Mouse (Mus musculus) kidney, adult 2 months (tissue): ENCODE data around the gene Zc3h12d. TPM values are rescaled to one million over a fixed set of nuclear protein-coding genes. Genes with fewer than 3 reads are reported as not detected.

ENCODE experiments used
- DNase-seq: peaks from one replicate; pipeline ENCODE4 v3.0.0; 2021
- H3K27ac ChIP-seq: fragments of 200-500 bp; 2 replicates; pipeline ENCODE4 v1.5.1; 2012; ENCODE audit warnings: low read depth, low read length, control low read depth, inconsistent platforms; ENCODE audit not compliant: insufficient read depth
- H3K27me3 ChIP-seq: fragments of 200-500 bp; replicated peaks from 2 replicates; pipeline ENCODE4 v1.6.1; 2012; ENCODE audit warnings: mild to moderate bottlenecking, moderate library complexity, low read length, inconsistent platforms; ENCODE audit not compliant: control insufficient read depth, insufficient read depth
- H3K36me3 ChIP-seq: fragments of 200-500 bp; 2 replicates; pipeline ENCODE4 v1.6.1; 2012; ENCODE audit warnings: mild to moderate bottlenecking, moderate library complexity, low read length, inconsistent platforms; ENCODE audit not compliant: control insufficient read depth, insufficient read depth
- H3K4me1 ChIP-seq: fragments of 200-500 bp; 2 replicates; pipeline ENCODE4 v1.6.1; 2011; ENCODE audit warnings: low read length; ENCODE audit not compliant: control insufficient read depth, insufficient read depth
- H3K4me3 ChIP-seq: fragments of 200-500 bp; 2 replicates; pipeline ENCODE4 v1.5.1; 2011; ENCODE audit warnings: mild to moderate bottlenecking, low read depth, low read length, control low read depth; ENCODE audit not compliant: insufficient read depth
- CTCF ChIP-seq: fragments of 200-500 bp; conservative IDR thresholded peaks from 2 replicates; pipeline ENCODE4 v1.5.1; 2011; ENCODE audit warnings: low read depth, mild to moderate bottlenecking, control low read depth, low read length, moderate library complexity, mixed read lengths; ENCODE audit not compliant: insufficient read depth, insufficient read length
- POLR2A ChIP-seq: fragments of 200-500 bp; IDR thresholded peaks from one replicate; pipeline ENCODE4 v1.6.1; 2011; ENCODE audit warnings: low read depth, low read length, control low read depth
- WGBS: fragments of 180-500 bp; shearing (Covaris S2); methylation state at CpG from one replicate; pipeline ENCODE4 v1.1.7; 2018; 5-methylcytosine and 5-hydroxymethylcytosine counted together
- polyA plus RNA-seq: library from polyadenylated mRNA; depleted of rRNA; stranded (reverse); fragments of >200 nt; gene quantifications from 2 replicates; pipeline ENCODE4 v1.2.3, GENCODE M21; 2012

Gene Zc3h12d
- polyA plus RNA-seq, 1 experiment, result 1.8 TPM

DNA sequence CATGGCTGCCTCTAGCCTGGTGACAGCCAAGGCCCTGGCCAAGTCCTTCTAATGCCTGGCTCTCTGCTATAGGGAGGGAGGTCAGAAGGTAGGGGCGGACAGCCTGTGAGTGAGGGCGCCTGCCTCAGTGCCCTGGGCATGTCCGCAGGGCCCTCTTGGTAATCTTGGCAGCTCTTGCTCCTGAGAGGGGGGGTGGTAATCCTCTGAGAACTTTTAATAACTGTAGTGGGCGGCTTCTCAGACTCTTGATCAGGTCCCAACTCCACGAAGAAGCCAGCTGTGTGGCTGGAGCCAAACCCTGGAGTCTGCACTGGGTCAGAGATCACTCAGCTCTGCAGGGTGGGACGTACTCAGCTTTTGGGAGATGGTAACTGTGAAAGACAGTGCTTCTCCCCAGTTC lies 31.9 kb downstream of the Zc3h12d start:
- Histone ChIP-seq H3K4me1 (no peaks in the 10 kb centered on the region), H3K36me3 (no peaks in the 10 kb centered on the region), H3K27me3 (no peaks in the 10 kb centered on the region), H3K4me3 (no peak overlapping the region), H3K27ac (no peak overlapping the region)
- DNase-seq, result peak; percentile 10
- WGBS, result 69% methylated on average over 6 of the region's 6 CpGs
- TF ChIP-seq POLR2A (no peak), CTCF (no peak)

DNA sequence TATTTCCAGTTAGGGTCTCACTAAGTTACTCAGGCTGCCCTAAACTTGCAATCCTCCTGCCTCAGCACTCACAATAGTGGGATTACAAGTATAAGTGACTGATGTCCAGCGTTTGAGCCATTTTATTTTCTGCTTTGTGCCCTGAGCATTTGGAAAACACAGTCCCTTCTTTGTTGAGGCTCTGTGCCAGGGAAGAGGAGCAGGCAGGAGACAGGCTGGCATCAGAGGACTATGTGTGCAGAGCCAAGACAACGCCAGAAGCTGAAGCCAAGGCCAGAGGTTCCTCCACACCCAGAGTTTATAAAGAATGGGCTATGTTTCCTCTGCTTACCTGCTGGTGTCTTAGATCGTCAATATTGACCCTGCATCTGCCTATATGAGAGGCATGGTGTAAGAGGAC lies 32.5 kb downstream of the Zc3h12d start:
- no peaks in the 10 kb centered on the region for H3K4me1 ChIP-seq
- no peaks in the 10 kb centered on the region for H3K36me3 ChIP-seq
- no peak overlapping the region for H3K27ac ChIP-seq
- DNase-seq, result no peak
- WGBS, result 84% methylated on average over 3 of the region's 3 CpGs
- TF ChIP-seq POLR2A (no peak), CTCF (no peak)
- no peaks in the 10 kb centered on the region for H3K27me3 ChIP-seq
- H3K4me3 ChIP-seq, result no peak overlapping the region

DNA sequence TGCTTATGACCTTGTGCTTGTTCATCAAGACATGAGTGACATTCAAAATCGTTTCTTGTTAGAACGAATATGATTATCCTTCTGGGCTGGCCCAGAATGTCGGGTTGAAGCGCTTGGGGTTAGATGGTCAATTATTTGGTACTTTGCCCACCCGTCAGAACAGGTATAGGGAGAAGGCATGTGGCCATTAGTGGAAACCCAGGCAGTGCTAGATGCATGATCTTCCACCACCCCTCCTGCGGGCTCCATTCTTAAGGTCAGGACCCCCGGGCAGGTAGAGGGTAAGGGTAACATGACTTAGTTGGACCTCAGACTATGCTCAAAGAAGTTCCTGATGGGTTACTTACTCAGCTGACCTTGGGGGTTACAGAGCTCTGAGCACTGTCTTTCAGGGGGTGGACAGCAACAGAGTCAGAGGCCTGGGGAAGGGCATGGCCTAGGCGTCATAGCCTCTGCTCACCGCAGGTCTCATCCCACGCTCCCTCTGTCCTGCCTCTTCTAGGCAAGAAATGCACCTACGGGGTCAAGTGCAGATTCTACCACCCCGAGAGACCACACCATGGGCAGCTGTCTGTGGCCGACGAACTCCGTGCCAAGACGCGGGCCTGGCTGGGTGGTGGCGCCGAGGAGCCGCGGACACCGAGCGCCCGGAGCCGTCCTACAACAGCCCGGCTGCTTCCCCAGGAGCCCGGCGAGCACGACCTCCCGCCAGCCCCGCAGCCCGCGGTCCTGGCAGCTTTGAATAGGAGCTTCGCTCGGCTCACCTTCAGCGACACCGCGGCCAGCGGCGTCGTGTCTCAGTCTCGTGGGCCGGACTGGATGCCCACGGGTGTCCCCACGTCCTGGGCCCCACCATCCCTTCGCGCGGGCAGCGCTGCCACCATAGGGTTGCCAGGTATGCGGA lies 34.7 kb downstream of the Zc3h12d start:
- Histone ChIP-seq H3K4me1 (no peaks in the 10 kb centered on the region), H3K36me3 (no peaks in the 10 kb centered on the region), H3K27ac (no peak overlapping the region), H3K4me3 (no peak overlapping the region), H3K27me3 (no peaks in the 10 kb centered on the region)
- TF ChIP-seq CTCF (no peak), POLR2A (no peak)
- 24% methylated on average over 50 of the region's 50 CpGs for WGBS
- DNase-seq, result peak; percentile 26

DNA sequence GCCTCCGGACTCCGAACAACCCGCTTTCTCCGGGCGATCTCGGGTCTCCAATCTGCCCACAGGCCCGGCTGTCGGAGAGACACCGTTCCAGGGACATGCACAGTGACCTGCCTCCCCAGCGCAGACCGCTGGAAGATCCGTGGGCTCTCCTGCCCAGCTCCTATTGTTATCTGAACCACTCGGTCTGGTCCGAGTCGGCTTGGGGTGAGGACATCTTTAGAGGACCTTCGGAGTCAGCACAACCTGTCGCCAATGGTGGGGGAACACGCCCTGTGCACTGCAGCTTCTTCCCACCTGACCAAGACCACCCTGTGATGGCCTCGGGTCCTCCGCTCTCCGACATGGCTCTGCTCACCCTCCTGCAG lies 35.4 kb downstream of the Zc3h12d start:
- H3K4me3 ChIP-seq, result no peak overlapping the region
- WGBS, result 30% methylated on average over 21 of the region's 21 CpGs
- no peaks in the 10 kb centered on the region for H3K36me3 ChIP-seq
- no peaks in the 10 kb centered on the region for H3K4me1 ChIP-seq
- TF ChIP-seq CTCF (no peak), POLR2A (no peak)
- DNase-seq, result no peak
- H3K27me3 ChIP-seq, result no peaks in the 10 kb centered on the region
- H3K27ac ChIP-seq, result no peak overlapping the region

DNA sequence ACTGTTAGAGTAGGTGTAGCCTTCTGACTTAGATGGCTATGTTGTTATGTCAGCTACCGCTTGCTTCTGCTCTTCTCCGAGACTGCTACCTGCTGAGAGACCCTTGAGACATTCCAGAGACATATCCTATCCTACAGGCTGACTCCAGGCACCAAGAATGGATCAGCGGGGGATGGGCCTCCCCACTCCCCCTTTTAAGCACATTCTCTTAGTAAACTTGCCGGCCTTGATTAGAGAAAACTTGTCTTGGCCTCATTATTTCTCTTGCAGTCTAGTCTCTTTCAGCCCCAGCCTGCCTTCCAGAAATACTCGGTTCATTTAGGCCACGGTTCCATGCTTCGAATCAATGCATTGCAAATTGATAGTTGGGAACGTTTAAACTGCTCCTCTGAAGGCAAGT lies 37.5 kb downstream of the Zc3h12d start:
- Histone ChIP-seq H3K4me3 (no peak overlapping the region), H3K27me3 (no peaks in the 10 kb centered on the region), H3K27ac (no peak overlapping the region), H3K4me1 (no peaks in the 10 kb centered on the region), H3K36me3 (no peaks in the 10 kb centered on the region)
- DNase-seq, result no peak
- no peak for TF ChIP-seq POLR2A
- TF ChIP-seq CTCF, result no peak
- 77% methylated on average over 8 of the region's 8 CpGs for WGBS

DNA sequence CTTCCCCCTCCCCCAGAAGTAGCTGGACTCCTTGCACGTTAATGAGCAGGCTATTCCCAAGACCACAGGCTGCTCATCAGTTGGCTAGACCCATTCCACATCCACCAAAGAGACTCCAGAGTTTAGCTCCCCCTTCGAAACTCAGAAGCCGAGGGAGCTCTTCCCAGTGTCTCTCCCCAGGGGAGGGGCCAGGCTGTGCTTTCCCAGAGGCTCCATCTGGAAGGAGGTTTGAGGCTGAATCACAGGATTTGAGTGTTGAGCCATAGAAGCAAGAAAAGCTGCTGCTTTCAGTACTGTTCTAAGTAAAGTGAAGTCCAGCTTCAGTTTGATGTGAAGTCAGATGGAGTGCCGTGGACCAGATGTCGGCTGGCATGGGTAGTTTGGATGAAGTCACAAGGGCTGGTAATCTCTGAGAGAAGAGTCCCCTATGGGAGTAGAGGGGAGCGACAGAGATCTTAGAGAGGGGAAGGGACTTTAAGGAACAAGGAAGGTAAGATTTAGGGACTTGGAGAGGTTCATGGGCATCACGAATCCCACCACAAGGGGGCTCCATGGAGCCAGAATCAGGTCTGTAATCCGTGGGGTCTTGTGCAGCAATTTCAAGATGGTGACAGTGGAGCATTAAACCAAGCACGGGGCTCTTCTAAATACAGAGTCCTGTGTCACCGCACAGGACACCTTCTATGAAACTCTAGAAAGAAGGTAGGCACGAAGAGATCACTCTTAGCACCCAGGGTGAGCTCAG lies 38.5 kb downstream of the Zc3h12d start:
- DNase-seq, result peak; percentile 17
- TF ChIP-seq CTCF (peak; percentile 52), POLR2A (no peak)
- WGBS, result 67% methylated on average over 11 of the region's 11 CpGs

DNA sequence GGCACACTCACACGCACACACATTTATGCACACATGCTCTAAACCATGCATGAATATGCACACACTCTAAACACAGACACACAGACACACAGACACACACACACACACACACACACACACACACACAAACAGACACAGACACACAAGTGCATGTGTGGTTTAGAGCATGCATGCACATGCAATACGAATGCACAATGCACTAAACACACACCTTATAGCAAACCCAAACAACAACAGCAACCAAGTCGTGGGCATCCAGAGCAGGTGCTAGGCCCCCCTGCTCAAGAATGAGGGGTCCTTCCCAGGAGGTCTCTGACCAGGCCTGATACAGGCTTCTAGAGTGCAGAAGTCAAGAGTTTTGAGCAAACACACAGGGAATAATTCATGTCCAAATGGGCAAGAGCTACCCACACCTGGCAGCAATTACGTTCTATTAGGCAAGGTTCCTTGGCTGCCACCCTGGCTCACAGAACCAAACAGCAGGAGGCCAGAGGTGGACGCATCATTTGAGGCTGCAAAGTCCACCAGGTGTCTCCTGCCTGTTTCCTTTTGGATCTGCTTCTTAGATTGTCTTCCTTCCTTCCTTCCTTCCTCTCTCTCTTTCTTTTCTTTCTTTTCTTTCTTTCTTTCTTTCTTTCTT lies 39.2 kb downstream of the Zc3h12d start:
- Histone ChIP-seq H3K36me3 (no peaks in the 10 kb centered on the region), H3K4me3 (no peak overlapping the region), H3K27ac (no peak overlapping the region), H3K4me1 (no peaks in the 10 kb centered on the region), H3K27me3 (no peaks in the 10 kb centered on the region)
- DNase-seq, result no peak
- no peak for TF ChIP-seq CTCF
- TF ChIP-seq POLR2A, result no peak
- 81% methylated on average over 5 of the region's 5 CpGs for WGBS

More for the DNA sequence above, 38.5 kb downstream of the Zc3h12d start:
- Histone ChIP-seq H3K27ac (no peak overlapping the region), H3K36me3 (no peaks in the 10 kb centered on the region), H3K27me3 (no peaks in the 10 kb centered on the region), H3K4me1 (no peaks in the 10 kb centered on the region), H3K4me3 (no peak overlapping the region)
